Mouse (Mus musculus): ENCODE measurements at regions not wholly inside any gene's neighbourhood (a gene's known extent, or its start where the extent isn't known, plus 50 kb on each side); places are given as distances from the start of the nearest gene placed in this dataset.
A peak's percentile ranks its signal among the peaks of the same experiment; 100 is the strongest.

- TF ChIP-seq POLR2A (IDR thresholded peaks at IDR 0.05; ENCODE audit: borderline replicate concordance, insufficient read depth, low read length): no peak
- TF ChIP-seq CTCF (IDR thresholded peaks at IDR 0.05; ENCODE audit: borderline replicate concordance, insufficient read depth, low read depth, low read length): peak; percentile 38; the same call in 1 of the 2 replicates
These were observed 185.0 kb downstream of the Il20rb start for GRCm38 (mm10) chr9:100301613-100302012.

All from cerebellum, adult 2 months (tissue).